Mouse (Mus musculus): ENCODE data around the gene Dlx2. TPM values are rescaled to one million over a fixed set of nuclear protein-coding genes. Genes with fewer than 3 reads are reported as not detected.

Dlx2 gene
- polyA plus RNA-seq, 1 experiment from 2014 or later: 0.39 TPM

DNA sequence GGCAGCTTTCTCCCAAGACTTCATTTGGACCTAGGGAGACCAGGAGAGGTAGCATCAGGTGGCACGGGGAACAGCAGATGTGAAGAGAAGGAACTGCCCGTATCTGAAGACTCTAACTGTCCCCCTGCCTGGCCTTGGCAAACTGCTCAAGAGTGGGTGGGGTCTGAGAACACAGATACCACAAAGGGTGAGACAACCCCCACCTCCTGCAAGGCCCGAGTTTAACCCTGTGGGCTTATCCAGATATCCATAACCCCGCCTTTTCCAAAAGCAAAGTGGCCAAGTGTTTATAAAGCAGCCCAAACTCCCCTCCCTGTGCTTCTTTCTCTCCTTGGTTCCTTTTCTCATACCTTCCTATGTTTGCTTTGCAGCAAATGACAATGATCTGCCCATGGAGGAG lies 23.1 kb downstream of the Dlx2 start:
- Histone ChIP-seq H3K36me3 (ENCODE audit: control insufficient read depth, insufficient read depth, low read length) (no peaks in the 10 kb centered on the region), H3K4me1 (ENCODE audit: control insufficient read depth in 2 of 2, insufficient read depth in 2 of 2, low read length in 2 of 2) (peaks cover 0 to under 1% of the 10 kb centered on the region in 2 experiments; a peak in 1 of 4 replicates), H3K4me2 (ENCODE audit: low read length) (no peak overlapping the region), H3K9me3 (ENCODE audit: control insufficient read depth, low read length) (no peaks in the 10 kb centered on the region), H3K9ac (ENCODE audit: low read length) (no peak overlapping the region), H3K27ac (replicated peaks in 1 of 2; ENCODE audit: control insufficient read depth in 1 of 2, insufficient read depth in 1 of 2, low read depth in 2 of 2, low read length in 2 of 2) (no peak overlapping the region), H3K4me3 (ENCODE audit: control insufficient read depth in 1 of 2, insufficient read depth in 1 of 2, low read depth in 1 of 2, low read length in 2 of 2) (no peak overlapping the region), H3K27me3 (ENCODE audit: control insufficient read depth, insufficient read depth, low read length) (peaks cover 80% of the 10 kb centered on the region)
- no peak for ATAC-seq (ENCODE audit: insufficient number of reproducible peaks, insufficient read depth, low FRiP score, low read depth)
- WGBS: 47% methylated on average over 4 of the region's 4 CpGs

DNA sequence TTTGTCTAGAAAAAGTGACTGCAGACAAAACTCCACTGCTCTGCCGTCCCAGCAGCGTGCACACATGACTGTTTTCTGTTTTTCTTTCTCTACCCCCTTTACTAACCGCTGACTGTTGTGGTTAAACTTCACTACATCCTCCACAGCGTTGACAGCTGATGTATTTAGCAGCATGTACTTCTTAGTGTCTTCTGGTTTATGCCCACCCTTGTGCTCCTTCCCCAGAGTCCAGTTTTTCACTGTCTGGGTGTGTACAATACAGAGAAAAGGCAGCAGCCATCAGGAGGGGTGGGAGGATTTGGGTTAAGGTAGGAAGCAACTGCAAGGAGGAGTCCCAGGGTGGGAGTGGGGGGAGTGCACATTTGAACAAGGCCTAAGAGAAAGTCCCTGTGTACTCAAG lies 23.7 kb downstream of the Dlx2 start:
- Histone ChIP-seq H3K27ac (replicated peaks in 1 of 2; ENCODE audit: control insufficient read depth in 1 of 2, insufficient read depth in 1 of 2, low read depth in 2 of 2, low read length in 2 of 2) (no peak overlapping the region), H3K36me3 (ENCODE audit: control insufficient read depth, insufficient read depth, low read length) (no peaks in the 10 kb centered on the region), H3K4me3 (ENCODE audit: control insufficient read depth in 1 of 2, insufficient read depth in 1 of 2, low read depth in 1 of 2, low read length in 2 of 2) (no peak overlapping the region), H3K4me2 (ENCODE audit: low read length) (no peak overlapping the region), H3K9me3 (ENCODE audit: control insufficient read depth, low read length) (no peaks in the 10 kb centered on the region), H3K9ac (ENCODE audit: low read length) (no peak overlapping the region), H3K4me1 (ENCODE audit: control insufficient read depth in 2 of 2, insufficient read depth in 2 of 2, low read length in 2 of 2) (no peaks in the 10 kb centered on the region), H3K27me3 (ENCODE audit: control insufficient read depth, insufficient read depth, low read length) (peaks cover 75% of the 10 kb centered on the region)
- WGBS: 37% methylated on average over 4 of the region's 4 CpGs
- ATAC-seq (ENCODE audit: insufficient number of reproducible peaks, insufficient read depth, low FRiP score, low read depth): no peak

DNA sequence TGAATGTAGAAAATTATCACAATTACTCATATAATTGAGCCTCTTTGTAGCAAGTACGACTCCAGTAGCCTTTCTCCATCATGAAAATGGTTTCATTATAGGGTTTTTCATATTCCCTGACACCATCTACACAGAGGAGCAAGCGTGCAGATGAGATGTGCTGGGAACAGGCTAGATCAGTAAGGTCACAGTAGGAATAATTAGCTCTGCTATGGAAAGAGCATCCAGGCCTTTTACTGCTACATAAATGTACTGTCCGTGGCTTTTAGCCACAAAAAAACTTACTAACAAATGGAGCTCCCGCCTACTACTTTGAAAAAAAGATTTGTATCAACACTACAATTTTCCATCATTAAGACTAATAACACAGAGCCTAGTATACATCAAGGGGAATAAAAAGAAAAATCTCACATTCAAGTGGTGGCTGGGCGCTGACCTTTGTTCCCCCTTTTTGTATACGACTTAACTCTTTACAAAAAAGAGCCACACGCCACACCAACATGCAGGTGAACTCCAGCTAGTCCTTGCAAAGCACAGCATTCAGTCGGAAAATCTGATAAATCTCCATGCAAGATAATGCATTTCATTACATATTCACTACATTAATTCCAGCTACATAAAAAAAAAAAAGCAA lies 29.0 kb downstream of the Dlx2 start:
- no peak overlapping the region for H3K9ac ChIP-seq (ENCODE audit: low read length)
- 81% methylated on average over 8 of the region's 8 CpGs for WGBS
- ATAC-seq (ENCODE audit: insufficient number of reproducible peaks, insufficient read depth, low FRiP score, low read depth): no peak
- no peaks in the 10 kb centered on the region for H3K4me1 ChIP-seq (ENCODE audit: control insufficient read depth in 2 of 2, insufficient read depth in 2 of 2, low read length in 2 of 2)
- H3K27ac ChIP-seq (replicated peaks in 1 of 2; ENCODE audit: control insufficient read depth in 1 of 2, insufficient read depth in 1 of 2, low read depth in 2 of 2, low read length in 2 of 2): no peak overlapping the region
- H3K4me2 ChIP-seq (ENCODE audit: low read length): no peak overlapping the region
- no peaks in the 10 kb centered on the region for H3K36me3 ChIP-seq (ENCODE audit: control insufficient read depth, insufficient read depth, low read length)
- H3K4me3 ChIP-seq (ENCODE audit: control insufficient read depth in 1 of 2, insufficient read depth in 1 of 2, low read depth in 1 of 2, low read length in 2 of 2): no peak overlapping the region
- H3K27me3 ChIP-seq (ENCODE audit: control insufficient read depth, insufficient read depth, low read length): peaks cover 24% of the 10 kb centered on the region
- no peaks in the 10 kb centered on the region for H3K9me3 ChIP-seq (ENCODE audit: control insufficient read depth, low read length)

DNA sequence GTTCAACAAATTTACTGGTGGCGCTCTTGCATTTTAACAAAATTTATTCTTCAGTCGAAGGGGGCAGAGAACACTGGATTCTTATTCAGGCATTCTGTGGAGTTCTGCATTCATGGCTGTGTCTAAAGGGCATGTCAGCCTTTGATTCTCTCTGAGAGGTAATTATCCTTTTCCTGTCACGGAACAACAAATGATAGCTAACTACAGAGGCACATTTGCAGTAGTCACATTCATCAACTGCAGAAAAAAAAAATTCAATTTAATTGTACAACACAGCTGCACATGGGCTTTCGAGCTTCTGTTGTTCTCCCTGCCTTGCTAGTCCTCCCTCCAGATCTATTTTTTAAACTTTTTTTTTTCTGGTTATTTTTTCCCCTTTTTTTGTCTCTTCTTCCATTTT lies 29.6 kb downstream of the Dlx2 start:
- 83% methylated on average over 4 of the region's 4 CpGs for WGBS
- no peak overlapping the region for H3K4me3 ChIP-seq (ENCODE audit: control insufficient read depth in 1 of 2, insufficient read depth in 1 of 2, low read depth in 1 of 2, low read length in 2 of 2)
- H3K36me3 ChIP-seq (ENCODE audit: control insufficient read depth, insufficient read depth, low read length): no peaks in the 10 kb centered on the region; the same call in 1 of the 2 replicates
- H3K27ac ChIP-seq (replicated peaks in 1 of 2; ENCODE audit: control insufficient read depth in 1 of 2, insufficient read depth in 1 of 2, low read depth in 2 of 2, low read length in 2 of 2): no peak overlapping the region
- H3K4me1 ChIP-seq (ENCODE audit: control insufficient read depth in 2 of 2, insufficient read depth in 2 of 2, low read length in 2 of 2): no peaks in the 10 kb centered on the region
- H3K27me3 ChIP-seq (ENCODE audit: control insufficient read depth, insufficient read depth, low read length): peaks cover 18% of the 10 kb centered on the region
- ATAC-seq (ENCODE audit: insufficient number of reproducible peaks, insufficient read depth, low FRiP score, low read depth): no peak
- no peaks in the 10 kb centered on the region for H3K9me3 ChIP-seq (ENCODE audit: control insufficient read depth, low read length)
- H3K9ac ChIP-seq (ENCODE audit: low read length): no peak overlapping the region
- no peak overlapping the region for H3K4me2 ChIP-seq (ENCODE audit: low read length)

DNA sequence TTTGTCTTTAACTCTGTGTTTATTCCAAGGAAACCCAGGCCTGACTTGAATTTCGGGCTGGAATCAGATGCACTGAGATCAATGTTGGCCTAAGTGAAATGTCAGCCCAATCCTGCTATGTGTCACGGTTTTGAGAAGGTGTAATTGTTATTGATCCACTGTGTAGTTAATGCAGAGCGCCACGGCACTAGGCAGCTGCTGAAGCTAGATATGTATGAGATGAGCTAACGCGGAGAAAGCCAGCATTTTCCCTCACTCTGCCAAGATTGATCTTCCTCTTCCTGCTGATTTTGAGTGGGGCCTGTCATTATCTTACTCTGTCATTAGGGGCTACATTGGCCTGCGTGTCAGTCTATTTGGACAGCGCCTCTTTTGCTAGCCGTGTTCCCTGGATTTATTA lies 34.2 kb downstream of the Dlx2 start:
- WGBS: 82% methylated on average over 9 of the region's 9 CpGs
- no peaks in the 10 kb centered on the region; the same call in 1 of the 2 replicates for H3K36me3 ChIP-seq (ENCODE audit: control insufficient read depth, insufficient read depth, low read length)
- H3K27ac ChIP-seq (replicated peaks in 1 of 2; ENCODE audit: control insufficient read depth in 1 of 2, insufficient read depth in 1 of 2, low read depth in 2 of 2, low read length in 2 of 2): no peak overlapping the region
- no peak overlapping the region for H3K4me2 ChIP-seq (ENCODE audit: low read length)
- ATAC-seq (ENCODE audit: insufficient number of reproducible peaks, insufficient read depth, low FRiP score, low read depth): no peak
- H3K9me3 ChIP-seq (ENCODE audit: control insufficient read depth, low read length): no peaks in the 10 kb centered on the region
- H3K4me1 ChIP-seq (ENCODE audit: control insufficient read depth in 2 of 2, insufficient read depth in 2 of 2, low read length in 2 of 2): no peaks in the 10 kb centered on the region
- H3K4me3 ChIP-seq (ENCODE audit: control insufficient read depth in 1 of 2, insufficient read depth in 1 of 2, low read depth in 1 of 2, low read length in 2 of 2): no peak overlapping the region
- H3K9ac ChIP-seq (ENCODE audit: low read length): no peak overlapping the region
- no peaks in the 10 kb centered on the region for H3K27me3 ChIP-seq (ENCODE audit: control insufficient read depth, insufficient read depth, low read length)

DNA sequence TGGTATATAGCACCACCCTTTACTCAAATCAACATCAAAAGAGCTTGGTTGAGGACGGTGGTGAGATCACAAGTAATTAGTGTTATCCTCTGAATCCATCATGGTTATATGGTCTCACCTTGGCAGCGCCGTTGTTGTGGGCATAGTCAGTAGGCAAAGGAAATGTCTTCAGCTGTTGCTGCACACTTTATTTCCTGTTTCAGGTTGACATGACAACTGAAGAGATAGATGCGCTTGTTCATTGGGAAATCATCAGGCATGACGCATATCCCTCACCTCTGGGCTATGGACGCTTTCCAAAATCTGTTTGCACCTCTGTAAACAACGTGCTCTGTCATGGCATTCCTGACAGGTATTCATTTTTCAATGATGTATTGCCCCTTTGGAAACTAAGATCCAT lies 35.3 kb downstream of the Dlx2 start:
- Histone ChIP-seq H3K4me1 (ENCODE audit: control insufficient read depth in 2 of 2, insufficient read depth in 2 of 2, low read length in 2 of 2) (no peaks in the 10 kb centered on the region), H3K4me3 (ENCODE audit: control insufficient read depth in 1 of 2, insufficient read depth in 1 of 2, low read depth in 1 of 2, low read length in 2 of 2) (no peak overlapping the region), H3K27ac (replicated peaks in 1 of 2; ENCODE audit: control insufficient read depth in 1 of 2, insufficient read depth in 1 of 2, low read depth in 2 of 2, low read length in 2 of 2) (no peak overlapping the region), H3K27me3 (ENCODE audit: control insufficient read depth, insufficient read depth, low read length) (no peaks in the 10 kb centered on the region), H3K9me3 (ENCODE audit: control insufficient read depth, low read length) (no peaks in the 10 kb centered on the region), H3K4me2 (ENCODE audit: low read length) (no peak overlapping the region), H3K9ac (ENCODE audit: low read length) (no peak overlapping the region), H3K36me3 (ENCODE audit: control insufficient read depth, insufficient read depth, low read length) (no peaks in the 10 kb centered on the region; the same call in 1 of the 2 replicates)
- 90% methylated on average over 7 of the region's 7 CpGs for WGBS
- no peak for ATAC-seq (ENCODE audit: insufficient number of reproducible peaks, insufficient read depth, low FRiP score, low read depth)

DNA sequence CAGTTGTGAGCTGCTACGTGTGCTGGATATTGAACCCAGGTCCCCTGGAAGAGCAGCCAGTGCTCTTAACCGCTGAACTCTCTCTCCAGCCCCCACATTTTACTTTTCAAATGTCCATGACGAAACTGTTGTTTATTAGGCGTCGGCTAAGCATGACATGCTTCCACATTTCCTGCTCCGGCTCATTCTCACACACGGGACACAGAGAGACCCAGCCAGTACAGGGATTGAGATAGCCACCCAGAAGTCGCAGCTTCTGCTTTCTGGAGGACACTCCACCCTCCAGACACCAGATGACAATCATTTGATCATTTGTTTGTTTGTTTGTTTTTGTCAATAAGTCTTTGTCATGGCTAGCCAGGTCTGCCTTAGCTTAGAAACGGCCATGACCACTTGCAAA lies 41.7 kb downstream of the Dlx2 start:
- H3K4me1 ChIP-seq (ENCODE audit: control insufficient read depth in 2 of 2, insufficient read depth in 2 of 2, low read length in 2 of 2): no peaks in the 10 kb centered on the region
- H3K27ac ChIP-seq (replicated peaks in 1 of 2; ENCODE audit: control insufficient read depth in 1 of 2, insufficient read depth in 1 of 2, low read depth in 2 of 2, low read length in 2 of 2): no peak overlapping the region
- no peak overlapping the region for H3K4me3 ChIP-seq (ENCODE audit: control insufficient read depth in 1 of 2, insufficient read depth in 1 of 2, low read depth in 1 of 2, low read length in 2 of 2)
- H3K9me3 ChIP-seq (ENCODE audit: control insufficient read depth, low read length): no peaks in the 10 kb centered on the region
- no peak for ATAC-seq (ENCODE audit: insufficient number of reproducible peaks, insufficient read depth, low FRiP score, low read depth)
- H3K9ac ChIP-seq (ENCODE audit: low read length): no peak overlapping the region
- H3K27me3 ChIP-seq (ENCODE audit: control insufficient read depth, insufficient read depth, low read length): no peaks in the 10 kb centered on the region
- H3K4me2 ChIP-seq (ENCODE audit: low read length): no peak overlapping the region
- no peaks in the 10 kb centered on the region for H3K36me3 ChIP-seq (ENCODE audit: control insufficient read depth, insufficient read depth, low read length)
- WGBS: 72% methylated on average over 9 of the region's 9 CpGs
